Mouse (Mus musculus): Measurements from ENCODE around the gene Rasgef1b. TPM values are rescaled to one million over a fixed set of nuclear protein-coding genes. Genes with fewer than 3 reads are reported as not detected.

Gene Rasgef1b
- polyA plus RNA-seq, 1 experiment from 2014 or later: 25.5 TPM

DNA sequence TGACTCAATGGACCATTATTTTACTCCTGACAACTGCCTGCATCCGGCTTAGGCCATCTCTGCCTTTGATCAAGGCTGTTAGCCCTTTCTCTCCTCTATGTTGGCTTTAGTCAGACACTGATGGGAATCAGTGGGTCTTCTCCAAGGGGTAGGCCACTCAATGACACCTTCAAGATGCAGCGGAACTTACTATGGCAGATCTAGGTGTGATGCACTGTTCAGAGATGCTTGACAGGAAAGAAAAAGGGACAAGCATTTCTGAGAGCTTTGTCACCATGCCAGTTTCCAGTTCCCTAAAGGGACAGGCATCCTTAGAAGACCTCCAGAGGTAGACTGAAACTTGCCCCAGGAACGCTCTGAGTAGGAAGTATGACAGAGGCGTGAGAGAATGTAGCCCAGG is 306.0 kb downstream of the Rasgef1b start:
- H3K27me3 ChIP-seq (ENCODE audit: control insufficient read depth, insufficient read depth, low read length): no peaks in the 10 kb centered on the region
- WGBS: 92% methylated on average over 4 of the region's 4 CpGs
- no peaks in the 10 kb centered on the region for H3K36me3 ChIP-seq (ENCODE audit: control insufficient read depth, insufficient read depth, low read length)
- no peak overlapping the region for H3K4me3 ChIP-seq (ENCODE audit: low read depth, low read length)
- H3K9ac ChIP-seq (ENCODE audit: low read length): no peak overlapping the region
- no peaks in the 10 kb centered on the region for H3K4me1 ChIP-seq (replicated peaks; ENCODE audit: control insufficient read depth, insufficient read depth, low read length)
- ATAC-seq (replicated peaks; ENCODE audit: low FRiP score): no peak
- no peak overlapping the region for H3K4me2 ChIP-seq (ENCODE audit: low read depth, low read length, severe bottlenecking)
- no peak for DNase-seq (ENCODE audit: low spot score)
- H3K27ac ChIP-seq (ENCODE audit: low read depth, low read length): no peak overlapping the region
- H3K9me3 ChIP-seq (ENCODE audit: control insufficient read depth, low read length): no peaks in the 10 kb centered on the region

DNA sequence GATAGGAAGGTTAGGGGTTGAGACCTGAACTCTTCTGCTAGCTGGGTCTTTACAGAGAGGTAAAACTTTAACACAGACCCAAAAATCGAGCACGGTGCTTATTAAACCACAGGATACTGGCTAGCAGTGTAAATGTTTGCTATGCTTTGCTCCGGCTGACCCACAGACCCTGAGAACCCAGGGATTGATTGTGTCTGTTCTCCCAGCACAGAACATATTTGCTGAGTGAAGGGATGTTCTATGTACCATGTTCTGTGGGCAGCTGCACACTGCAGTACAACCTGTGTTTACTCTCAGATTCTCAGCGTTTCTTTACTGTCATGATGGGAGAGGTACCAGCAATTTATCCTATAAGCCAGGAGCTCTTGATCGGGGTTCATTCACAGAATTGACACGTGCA is 306.8 kb downstream of the Rasgef1b start:
- Histone ChIP-seq H3K9ac (ENCODE audit: low read length) (no peak overlapping the region), H3K4me3 (ENCODE audit: low read depth, low read length) (no peak overlapping the region), H3K4me2 (ENCODE audit: low read depth, low read length, severe bottlenecking) (no peak overlapping the region), H3K9me3 (ENCODE audit: control insufficient read depth, low read length) (no peaks in the 10 kb centered on the region), H3K27me3 (ENCODE audit: control insufficient read depth, insufficient read depth, low read length) (no peaks in the 10 kb centered on the region), H3K36me3 (ENCODE audit: control insufficient read depth, insufficient read depth, low read length) (no peaks in the 10 kb centered on the region), H3K27ac (ENCODE audit: low read depth, low read length) (no peak overlapping the region), H3K4me1 (replicated peaks; ENCODE audit: control insufficient read depth, insufficient read depth, low read length) (no peaks in the 10 kb centered on the region)
- no peak for ATAC-seq (replicated peaks; ENCODE audit: low FRiP score)
- DNase-seq (ENCODE audit: low spot score): no peak
- WGBS: 91% methylated on average over 6 of the region's 6 CpGs

DNA sequence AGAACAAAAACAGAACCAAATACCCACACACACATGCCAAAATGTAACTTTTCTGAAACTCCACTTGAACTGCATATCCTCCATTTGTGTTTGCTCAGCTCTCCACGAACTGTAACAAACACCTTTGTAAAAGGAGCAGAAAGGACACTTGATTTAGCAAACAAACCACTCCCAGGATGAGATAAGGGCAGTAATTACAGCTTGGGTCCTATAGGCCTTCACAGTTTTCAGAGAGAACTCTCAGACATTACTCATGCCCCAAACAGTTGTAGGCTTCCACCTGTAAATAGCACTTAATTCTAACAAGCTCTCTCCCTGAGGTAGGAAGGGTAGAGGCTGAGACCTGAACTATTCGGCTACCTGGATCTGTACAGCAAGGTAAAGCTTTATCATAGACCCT is 309.0 kb downstream of the Rasgef1b start:
- ATAC-seq (replicated peaks; ENCODE audit: low FRiP score): no peak
- H3K4me2 ChIP-seq (ENCODE audit: low read depth, low read length, severe bottlenecking): no peak overlapping the region

DNA sequence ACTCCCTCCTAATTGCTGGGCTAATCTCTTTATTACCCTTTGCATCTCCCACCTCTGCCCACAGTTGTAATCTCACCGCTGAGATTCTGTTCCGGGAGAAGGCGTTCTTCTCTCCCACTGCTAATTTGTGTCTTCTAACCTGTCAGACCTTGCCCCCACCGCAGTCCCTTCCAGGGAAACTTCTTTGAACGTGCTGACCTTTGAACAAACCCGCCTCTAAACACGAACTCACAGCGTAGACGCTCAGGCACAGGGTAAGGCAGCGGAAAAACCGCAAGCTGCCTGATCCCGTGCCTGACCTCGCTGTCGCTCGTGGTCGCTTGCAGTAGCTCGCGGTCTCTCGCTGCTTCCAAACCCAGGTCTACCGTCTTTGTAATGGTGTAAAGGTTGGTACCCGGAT is 312.0 kb downstream of the Rasgef1b start:
- ATAC-seq (replicated peaks; ENCODE audit: low FRiP score): no peak
- Histone ChIP-seq H3K27ac (ENCODE audit: low read depth, low read length) (no peak overlapping the region), H3K4me2 (ENCODE audit: low read depth, low read length, severe bottlenecking) (no peak overlapping the region), H3K27me3 (ENCODE audit: control insufficient read depth, insufficient read depth, low read length) (no peaks in the 10 kb centered on the region), H3K9ac (ENCODE audit: low read length) (no peak overlapping the region), H3K36me3 (ENCODE audit: control insufficient read depth, insufficient read depth, low read length) (no peaks in the 10 kb centered on the region), H3K4me3 (ENCODE audit: low read depth, low read length) (no peak overlapping the region), H3K4me1 (replicated peaks; ENCODE audit: control insufficient read depth, insufficient read depth, low read length) (no peaks in the 10 kb centered on the region), H3K9me3 (ENCODE audit: control insufficient read depth, low read length) (no peaks in the 10 kb centered on the region)
- DNase-seq (ENCODE audit: low spot score): no peak
- WGBS: 93% methylated on average over 21 of the region's 21 CpGs

More for the DNA sequence above, 309.0 kb downstream of the Rasgef1b start:
- no peak for DNase-seq (ENCODE audit: low spot score)
- no peaks in the 10 kb centered on the region for H3K4me1 ChIP-seq (replicated peaks; ENCODE audit: control insufficient read depth, insufficient read depth, low read length)
- no peaks in the 10 kb centered on the region for H3K36me3 ChIP-seq (ENCODE audit: control insufficient read depth, insufficient read depth, low read length)
- H3K4me3 ChIP-seq (ENCODE audit: low read depth, low read length): no peak overlapping the region
- H3K9me3 ChIP-seq (ENCODE audit: control insufficient read depth, low read length): no peaks in the 10 kb centered on the region
- no peak overlapping the region for H3K27ac ChIP-seq (ENCODE audit: low read depth, low read length)
- no peaks in the 10 kb centered on the region for H3K27me3 ChIP-seq (ENCODE audit: control insufficient read depth, insufficient read depth, low read length)
- WGBS: 73% methylated on average over 2 of the region's 2 CpGs
- H3K9ac ChIP-seq (ENCODE audit: low read length): no peak overlapping the region

DNA sequence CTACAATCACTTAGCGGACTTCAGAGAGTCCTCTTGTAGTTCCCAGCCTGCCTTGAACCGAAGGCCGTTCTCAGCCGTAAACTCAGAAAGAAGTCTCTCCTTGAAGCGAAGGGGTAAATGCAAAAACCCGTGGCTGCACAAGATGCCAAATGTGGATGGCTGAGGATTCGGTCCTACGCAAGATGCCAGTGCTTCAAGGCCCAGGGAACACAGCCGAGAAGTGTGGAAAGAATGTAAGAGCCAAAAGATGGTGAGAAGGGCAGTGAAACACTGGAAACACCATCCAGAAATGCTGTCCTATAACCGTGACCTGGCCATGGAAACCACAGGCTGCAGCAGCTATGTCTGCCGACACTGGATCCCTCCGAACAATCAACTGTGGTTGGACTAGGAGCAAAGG is 313.2 kb downstream of the Rasgef1b start:
- DNase-seq (ENCODE audit: low spot score) (no peak), ATAC-seq (replicated peaks; ENCODE audit: low FRiP score) (no peak)
- Histone ChIP-seq H3K36me3 (ENCODE audit: control insufficient read depth, insufficient read depth, low read length) (no peaks in the 10 kb centered on the region), H3K9ac (ENCODE audit: low read length) (no peak overlapping the region), H3K27me3 (ENCODE audit: control insufficient read depth, insufficient read depth, low read length) (no peaks in the 10 kb centered on the region), H3K9me3 (ENCODE audit: control insufficient read depth, low read length) (no peaks in the 10 kb centered on the region), H3K4me3 (ENCODE audit: low read depth, low read length) (no peak overlapping the region), H3K4me1 (replicated peaks; ENCODE audit: control insufficient read depth, insufficient read depth, low read length) (no peaks in the 10 kb centered on the region), H3K4me2 (ENCODE audit: low read depth, low read length, severe bottlenecking) (no peak overlapping the region), H3K27ac (ENCODE audit: low read depth, low read length) (no peak overlapping the region)
- WGBS: 91% methylated on average over 12 of the region's 12 CpGs

DNA sequence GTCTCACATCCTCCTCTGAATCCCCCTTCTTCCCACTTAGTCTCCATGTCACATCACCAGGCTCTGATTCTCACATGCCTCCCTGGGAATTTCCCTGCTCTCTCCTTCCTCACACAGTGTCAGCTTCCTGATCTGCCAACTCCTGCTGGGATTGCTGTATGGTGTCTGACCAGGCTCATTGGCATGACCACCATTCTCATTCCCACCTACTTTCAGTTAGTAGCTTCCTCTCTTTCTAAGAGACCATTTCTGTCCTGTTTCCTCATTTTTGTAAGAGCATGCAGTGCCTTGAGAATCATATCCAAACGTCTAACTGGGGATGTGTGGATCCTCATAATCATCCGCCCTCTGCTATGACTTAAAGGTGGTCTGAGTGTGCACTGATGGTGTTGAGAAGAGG is 313.8 kb downstream of the Rasgef1b start:
- H3K27ac ChIP-seq (ENCODE audit: low read depth, low read length): no peak overlapping the region
- no peaks in the 10 kb centered on the region for H3K36me3 ChIP-seq (ENCODE audit: control insufficient read depth, insufficient read depth, low read length)
- no peak overlapping the region for H3K9ac ChIP-seq (ENCODE audit: low read length)
- 84% methylated on average over 2 of the region's 2 CpGs for WGBS
- no peaks in the 10 kb centered on the region for H3K27me3 ChIP-seq (ENCODE audit: control insufficient read depth, insufficient read depth, low read length)
- DNase-seq (ENCODE audit: low spot score) (no peak), ATAC-seq (replicated peaks; ENCODE audit: low FRiP score) (no peak)
- no peak overlapping the region for H3K4me2 ChIP-seq (ENCODE audit: low read depth, low read length, severe bottlenecking)
- no peaks in the 10 kb centered on the region for H3K9me3 ChIP-seq (ENCODE audit: control insufficient read depth, low read length)
- no peak overlapping the region for H3K4me3 ChIP-seq (ENCODE audit: low read depth, low read length)
- no peaks in the 10 kb centered on the region for H3K4me1 ChIP-seq (replicated peaks; ENCODE audit: control insufficient read depth, insufficient read depth, low read length)

DNA sequence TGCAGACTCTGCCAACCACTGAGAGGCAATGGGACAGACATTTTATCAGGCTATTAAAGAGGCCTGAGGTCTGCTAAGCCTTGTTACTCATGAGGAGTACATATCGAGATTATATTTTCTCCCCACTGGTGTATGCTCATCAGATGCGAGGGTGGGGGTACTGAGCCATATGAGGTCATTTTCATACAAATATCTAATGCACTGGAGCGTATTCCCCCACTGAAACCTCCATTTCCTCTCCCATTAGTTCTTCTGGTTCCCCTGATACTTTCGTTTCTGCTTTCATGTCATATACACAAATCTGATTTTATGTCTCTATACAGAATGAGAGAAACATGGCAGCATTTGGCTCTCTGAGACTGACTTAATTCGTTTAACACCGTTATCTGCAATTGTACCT is 314.6 kb downstream of the Rasgef1b start:
- WGBS: 94% methylated on average over 6 of the region's 6 CpGs
- Histone ChIP-seq H3K27ac (ENCODE audit: low read depth, low read length) (no peak overlapping the region), H3K9ac (ENCODE audit: low read length) (no peak overlapping the region), H3K9me3 (ENCODE audit: control insufficient read depth, low read length) (no peaks in the 10 kb centered on the region), H3K27me3 (ENCODE audit: control insufficient read depth, insufficient read depth, low read length) (no peaks in the 10 kb centered on the region), H3K4me2 (ENCODE audit: low read depth, low read length, severe bottlenecking) (no peak overlapping the region), H3K4me3 (ENCODE audit: low read depth, low read length) (no peak overlapping the region), H3K36me3 (ENCODE audit: control insufficient read depth, insufficient read depth, low read length) (no peaks in the 10 kb centered on the region), H3K4me1 (replicated peaks; ENCODE audit: control insufficient read depth, insufficient read depth, low read length) (no peaks in the 10 kb centered on the region)
- no peak for DNase-seq (ENCODE audit: low spot score)
- ATAC-seq (replicated peaks; ENCODE audit: low FRiP score): no peak

DNA sequence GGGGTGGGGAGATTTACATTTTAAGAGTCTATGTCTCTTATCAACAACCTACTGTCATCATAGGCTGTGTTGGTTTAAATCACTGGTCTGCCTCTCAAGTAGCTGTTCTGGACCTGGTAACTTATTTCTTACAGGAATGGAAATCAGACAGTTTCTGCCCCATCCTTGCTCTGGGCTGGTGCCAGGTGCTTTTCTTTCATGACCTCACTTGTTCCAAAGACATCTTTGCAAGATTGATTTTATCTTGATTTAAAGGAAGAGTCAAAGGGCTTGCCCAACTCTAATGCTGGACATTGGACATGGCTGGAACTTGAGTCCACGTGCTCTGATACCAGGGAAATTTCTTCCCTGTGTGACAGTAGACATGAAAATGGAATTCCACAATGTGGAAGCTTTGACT is 315.0 kb downstream of the Rasgef1b start:
- Histone ChIP-seq H3K36me3 (ENCODE audit: control insufficient read depth, insufficient read depth, low read length) (no peaks in the 10 kb centered on the region), H3K27ac (ENCODE audit: low read depth, low read length) (no peak overlapping the region), H3K4me1 (replicated peaks; ENCODE audit: control insufficient read depth, insufficient read depth, low read length) (no peaks in the 10 kb centered on the region), H3K27me3 (ENCODE audit: control insufficient read depth, insufficient read depth, low read length) (no peaks in the 10 kb centered on the region), H3K4me2 (ENCODE audit: low read depth, low read length, severe bottlenecking) (no peak overlapping the region), H3K9me3 (ENCODE audit: control insufficient read depth, low read length) (no peaks in the 10 kb centered on the region), H3K9ac (ENCODE audit: low read length) (no peak overlapping the region), H3K4me3 (ENCODE audit: low read depth, low read length) (no peak overlapping the region)
- ATAC-seq (replicated peaks; ENCODE audit: low FRiP score) (no peak), DNase-seq (ENCODE audit: low spot score) (no peak)
- 93% methylated on average over 1 of the region's 1 CpGs for WGBS

DNA sequence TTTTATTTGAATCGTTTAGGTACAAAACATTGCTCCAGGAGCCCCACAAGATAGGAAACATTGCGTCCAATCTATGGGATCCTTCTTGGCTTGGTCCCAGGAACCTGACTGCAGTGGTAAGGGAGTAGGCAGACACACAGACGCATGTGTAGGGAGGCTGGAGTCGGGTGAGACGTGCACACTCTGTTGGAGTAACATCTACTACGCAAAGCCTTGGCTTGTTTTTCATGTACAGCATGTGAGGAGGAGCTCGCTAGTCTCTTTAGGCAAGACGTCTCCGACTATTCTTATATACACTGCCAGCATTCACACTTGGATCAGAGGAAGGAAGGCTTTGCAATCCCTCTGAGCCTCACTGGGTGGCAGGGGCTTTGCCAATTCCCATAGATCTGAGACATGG is 315.5 kb downstream of the Rasgef1b start:
- DNase-seq (ENCODE audit: low spot score): no peak
- 91% methylated on average over 9 of the region's 9 CpGs for WGBS

More for the DNA sequence above, 315.5 kb downstream of the Rasgef1b start:
- no peaks in the 10 kb centered on the region for H3K4me1 ChIP-seq (replicated peaks; ENCODE audit: control insufficient read depth, insufficient read depth, low read length)
- H3K36me3 ChIP-seq (ENCODE audit: control insufficient read depth, insufficient read depth, low read length): no peaks in the 10 kb centered on the region
- H3K27ac ChIP-seq (ENCODE audit: low read depth, low read length): no peak overlapping the region
- H3K9ac ChIP-seq (ENCODE audit: low read length): no peak overlapping the region
- no peak overlapping the region for H3K4me2 ChIP-seq (ENCODE audit: low read depth, low read length, severe bottlenecking)
- no peaks in the 10 kb centered on the region for H3K9me3 ChIP-seq (ENCODE audit: control insufficient read depth, low read length)
- ATAC-seq (replicated peaks; ENCODE audit: low FRiP score): no peak
- no peaks in the 10 kb centered on the region for H3K27me3 ChIP-seq (ENCODE audit: control insufficient read depth, insufficient read depth, low read length)
- no peak overlapping the region for H3K4me3 ChIP-seq (ENCODE audit: low read depth, low read length)
